9 mouse cellular contexts compared by ENCODE assay signal in the genomic region with DNA sequence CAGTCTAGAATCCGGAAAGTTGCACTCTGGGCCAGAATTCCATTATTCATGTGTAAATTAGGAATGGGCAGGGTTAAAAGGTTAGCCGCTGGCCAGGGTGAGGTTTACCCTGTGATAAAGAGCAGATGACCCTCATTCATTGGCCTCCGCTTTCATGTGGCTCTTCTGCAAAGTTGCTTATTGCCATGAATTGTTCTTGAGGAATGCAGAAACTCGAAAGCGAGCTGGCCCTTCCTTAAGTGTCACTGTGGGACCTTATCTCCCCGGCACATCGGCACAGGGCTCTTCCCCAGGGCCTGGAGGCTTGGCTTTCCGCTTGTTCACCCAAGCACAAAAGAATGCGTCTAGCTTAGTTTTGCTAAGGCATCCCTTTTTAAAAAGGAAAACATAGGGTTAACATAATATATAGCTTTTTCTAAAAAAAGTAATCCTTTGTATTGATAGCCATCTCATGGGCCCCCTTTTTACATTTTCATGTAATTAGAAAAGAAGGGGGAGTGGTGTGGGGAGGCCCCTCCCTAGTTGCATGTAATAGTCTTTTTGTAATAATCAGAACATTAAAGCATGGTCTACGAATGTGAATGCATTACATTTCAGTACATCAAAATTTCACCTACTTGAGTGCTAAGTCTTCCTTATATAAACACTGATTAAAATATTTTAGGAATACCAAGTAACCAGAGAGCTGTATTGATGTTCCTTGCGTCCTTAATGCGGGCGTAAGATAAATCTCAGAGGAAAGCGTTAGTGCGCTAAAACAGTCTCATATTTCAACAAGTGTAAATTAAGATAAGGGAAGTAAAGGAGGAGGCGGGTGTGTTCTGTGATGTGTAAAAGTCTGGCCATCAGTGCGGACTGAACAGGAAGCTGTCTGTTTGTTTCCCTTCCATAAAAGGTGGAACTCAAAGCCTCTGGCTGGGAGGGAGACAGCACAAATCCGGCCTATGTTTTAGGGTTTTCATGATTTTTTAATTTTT. TPM values are rescaled to one million over a fixed set of nuclear protein-coding genes. Genes with fewer than 3 reads are reported as not detected.
DNase-seq lines count a peak whose midpoint lies in the region; ATAC-seq and TF ChIP-seq lines count a peak whose summit lies in the region.
"Had no signal": no experiment of that assay in that cellular context is flagged by ENCODE, and none has a peak within 500 bp of the region (broad histone marks: within the 10 kb centered on the region; RNA-seq: fewer than 3 reads in every experiment).

No protein-coding gene starts in this region.

- H3K27me3 ChIP-seq in kidney, postnatal 0 days (ENCODE audit: insufficient read depth, low read length), result no peaks in the 10 kb centered on the region
- H3K27me3 ChIP-seq in splenic B cell, adult 2 months (ENCODE audit: control insufficient read depth, insufficient read depth, low read length, poor library complexity, severe bottlenecking), result no peaks in the 10 kb centered on the region

- WGBS in kidney, postnatal 0 days, result 15% methylated on average over 18 of the region's 18 CpGs

- no peak overlapping the region for H3K9ac ChIP-seq in kidney, postnatal 0 days (ENCODE audit: low read depth, low read length)

- DNase-seq in adrenal gland, adult (ENCODE audit: inconsistent age in 2 of 2, low spot score in 1 of 2), result peak; percentile 17 to 32
- DNase-seq in adrenal gland, adult 18-20 months (ENCODE audit: low spot score in 2 of 2), result no peak
- DNase-seq in retina, embryonic 14.5 days (ENCODE audit: low spot score), result peak; percentile 47
- no peak for DNase-seq in retina, postnatal 1 day
- DNase-seq in kidney, postnatal 0 days (ENCODE audit: low spot score), result peak; percentile 75
- peak; percentile 65 for DNase-seq in splenic B cell, adult 2 months (ENCODE audit: low read depth, low spot score)
- DNase-seq: cerebellum, postnatal 25 days had no signal

- no peak for TF ChIP-seq CTCF in kidney, postnatal 0 days (IDR thresholded peaks at IDR 0.05; ENCODE audit: low read depth)

- H3K4me1 ChIP-seq in kidney, postnatal 0 days (replicated peaks; ENCODE audit: insufficient read depth, low read length), result 0 out of 2 replicates have a peak, but pooled peaks cover 11% of the 10 kb centered on the region

- ATAC-seq in kidney, postnatal 0 days (replicated peaks; ENCODE audit: low FRiP score, low read depth), result no peak
- ATAC-seq in cerebellum, adult (ENCODE audit: insufficient number of reproducible peaks, low FRiP score, low TSS enrichment), result no peak
- no peak for ATAC-seq in monocyte, adult 5-6 weeks (replicated peaks; ENCODE audit: insufficient number of reproducible peaks, low FRiP score, low TSS enrichment, poor library complexity, severe bottlenecking)

- H3K4me3 ChIP-seq in kidney, postnatal 0 days (replicated peaks; ENCODE audit: low read depth, low read length), result no peak overlapping the region

- H3K4me2 ChIP-seq in kidney, postnatal 0 days (ENCODE audit: low read length), result peak overlapping the region; percentile 0

- peak overlapping the region; percentile 48; the same call in 1 of the 2 replicates for H3K27ac ChIP-seq in kidney, postnatal 0 days

- H3K36me3 ChIP-seq in kidney, postnatal 0 days (ENCODE audit: insufficient read depth, low read length), result no peaks in the 10 kb centered on the region
- no peaks in the 10 kb centered on the region for H3K36me3 ChIP-seq in splenic B cell, adult 2 months (ENCODE audit: control insufficient read depth, insufficient read depth, low read length, poor library complexity, severe bottlenecking)

- no peaks in the 10 kb centered on the region for H3K9me3 ChIP-seq in kidney, postnatal 0 days (replicated peaks; ENCODE audit: low read length)

RNA-seq across cellular contexts. Expression of a gene that starts 6.2 kb away (rescaled TPM):
- total RNA-seq in adrenal gland, adult 18-20 months (2021), result under 1 TPM in 1 of 2 experiments, not detected in 1; 0.07 TPM
- 1.2 TPM in 2 replicates for polyA plus RNA-seq in kidney, postnatal 0 days (2015; fragmentation: Nextera tagmentation; extraction: Ambion mirVana)
- not detected in 3 replicates for total RNA-seq in monocyte, adult 5-6 weeks (2017)

Comparison
In these comparisons a context has a peak if more than half of its experiments do, and no peak if none do; other contexts are left out.
1. DNase-seq: peak in adrenal gland, adult (2 of 2), retina, embryonic 14.5 days (single experiment), kidney, postnatal 0 days (single experiment) and splenic B cell, adult 2 months (single experiment); none in adrenal gland, adult 18-20 months (0 of 2) and retina, postnatal 1 day (single experiment).